Mouse (Mus musculus) hindbrain, embryonic 16.5 days (tissue): ENCODE measurements at regions not wholly inside any gene's neighbourhood (a gene's known extent, or its start where the extent isn't known, plus 50 kb on each side); places are given as distances from the start of the nearest gene placed in this dataset.

Source experiments
- ATAC-seq: fragments of 200-750 bp; cut with Nextera tagmentation; 2 replicates; pipeline ENCODE4 v1.8.0; 2017; ENCODE audit warnings: moderate TSS enrichment, moderate library complexity
- H3K27ac ChIP-seq: fragments of 300-500 bp; sonication (generic); 2 replicates; pipeline ENCODE4 v1.5.1; 2014; ENCODE audit warnings: low read depth, mild to moderate bottlenecking, control low read depth, low read length, moderate library complexity
- H3K27me3 ChIP-seq: fragments of 300-500 bp; sonication (generic); replicated peaks from 2 replicates; pipeline ENCODE4 v1.6.1; 2014; ENCODE audit warnings: low read length; ENCODE audit not compliant: control insufficient read depth, insufficient read depth
- H3K36me3 ChIP-seq: fragments of 300-500 bp; sonication (generic); 2 replicates; pipeline ENCODE4 v1.6.1; 2014; ENCODE audit warnings: mild to moderate bottlenecking, low read length, moderate library complexity, mixed read lengths; ENCODE audit not compliant: control insufficient read depth, insufficient read depth
- H3K4me1 ChIP-seq: fragments of 300-500 bp; sonication (generic); 2 replicates; pipeline ENCODE4 v1.6.1; 2014; ENCODE audit warnings: low read depth, low read length; ENCODE audit not compliant: control insufficient read depth, insufficient read depth
- H3K4me2 ChIP-seq: fragments of 300-500 bp; sonication (generic); 2 replicates; pipeline ENCODE4 v1.6.1; 2014; ENCODE audit warnings: mild to moderate bottlenecking, low read length, control low read depth, moderate library complexity
- H3K4me3 ChIP-seq: fragments of 300-500 bp; sonication (generic); 2 replicates; pipeline ENCODE4 v1.5.1; 2014; ENCODE audit warnings: mild to moderate bottlenecking, low read length, control low read depth, moderate library complexity
- H3K9ac ChIP-seq: fragments of 300-500 bp; sonication (generic); 2 replicates; pipeline ENCODE4 v1.6.1; 2014; ENCODE audit warnings: low read depth, mild to moderate bottlenecking, control low read depth, low read length, moderate library complexity
- H3K9me3 ChIP-seq: fragments of 300-500 bp; sonication (generic); 2 replicates; pipeline ENCODE4 v1.6.1; 2014; ENCODE audit warnings: mild to moderate bottlenecking, low read length, moderate library complexity; ENCODE audit not compliant: control insufficient read depth
- WGBS: fragments of 180-500 bp; shearing (Covaris S2); extraction: QIAGEN DNeasy Blood & Tissue Kit; methylation state at CpG from one replicate; pipeline ENCODE4 v1.1.7; 2014; 5-methylcytosine and 5-hydroxymethylcytosine counted together

GRCm38 (mm10) chr9:27453476-27453875, 56.9 kb downstream of the Spata19 start:
- H3K4me3 ChIP-seq, result no peak overlapping the region

DNA sequence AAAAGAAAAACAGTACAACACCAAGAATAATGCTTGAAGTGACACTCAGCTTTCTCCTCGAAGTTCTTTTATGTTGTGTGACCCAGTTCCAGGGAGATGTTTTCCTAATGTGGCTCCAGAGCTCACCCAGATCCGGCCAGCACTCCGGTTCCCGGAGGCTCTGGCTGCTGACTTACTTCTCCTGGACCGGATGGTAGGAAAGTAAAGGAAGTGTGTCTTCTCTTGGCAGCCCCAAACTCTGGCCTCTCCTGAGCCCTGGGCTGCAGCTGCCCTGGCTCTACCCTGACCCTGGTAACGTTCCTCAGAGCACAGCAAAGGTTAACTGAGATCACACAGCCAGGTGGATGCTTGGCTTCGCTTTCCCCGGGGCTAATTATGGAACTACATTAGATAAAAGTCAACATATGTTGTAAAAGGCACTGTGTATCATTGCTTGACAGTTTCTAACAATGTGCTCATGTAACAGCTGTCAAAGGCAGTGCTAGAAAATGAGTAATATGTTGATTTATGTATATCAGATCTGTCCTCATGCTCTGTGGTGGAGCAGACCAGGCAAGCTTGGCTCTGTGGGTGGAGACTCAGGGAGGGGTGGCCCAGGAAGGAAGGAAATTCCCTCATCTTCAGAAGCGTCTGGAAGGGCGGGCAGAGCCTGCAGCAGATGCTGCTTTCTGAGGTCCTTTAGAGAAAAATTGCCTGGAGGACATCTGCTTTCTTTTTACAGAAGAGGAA, 57.5 kb downstream of the Spata19 start:
- Histone ChIP-seq H3K4me3 (no peak overlapping the region), H3K4me2 (no peak overlapping the region), H3K9me3 (no peaks in the 10 kb centered on the region), H3K36me3 (no peaks in the 10 kb centered on the region), H3K9ac (no peak overlapping the region), H3K27ac (no peak overlapping the region), H3K4me1 (no peaks in the 10 kb centered on the region), H3K27me3 (no peaks in the 10 kb centered on the region)
- 61% methylated on average over 10 of the region's 10 CpGs for WGBS
- ATAC-seq, result no peak

More at GRCm38 (mm10) chr9:27453476-27453875, 56.9 kb downstream of the Spata19 start:
- 72% methylated on average over 2 of the region's 2 CpGs for WGBS
- no peaks in the 10 kb centered on the region for H3K27me3 ChIP-seq
- H3K4me2 ChIP-seq, result no peak overlapping the region
- H3K36me3 ChIP-seq, result no peaks in the 10 kb centered on the region
- no peak for ATAC-seq
- H3K9ac ChIP-seq, result no peak overlapping the region
- no peaks in the 10 kb centered on the region for H3K4me1 ChIP-seq
- H3K9me3 ChIP-seq, result no peaks in the 10 kb centered on the region
- H3K27ac ChIP-seq, result no peak overlapping the region

GRCm38 (mm10) chr9:27458335-27459040, 61.9 kb downstream of the Spata19 start:
- no peak overlapping the region for H3K27ac ChIP-seq
- H3K27me3 ChIP-seq, result no peaks in the 10 kb centered on the region
- no peak overlapping the region for H3K4me3 ChIP-seq
- no peaks in the 10 kb centered on the region for H3K36me3 ChIP-seq
- no peaks in the 10 kb centered on the region for H3K9me3 ChIP-seq
- no peak for ATAC-seq
- H3K4me1 ChIP-seq, result no peaks in the 10 kb centered on the region
- 18% methylated on average over 3 of the region's 3 CpGs for WGBS
- H3K4me2 ChIP-seq, result no peak overlapping the region
- no peak overlapping the region for H3K9ac ChIP-seq

DNA sequence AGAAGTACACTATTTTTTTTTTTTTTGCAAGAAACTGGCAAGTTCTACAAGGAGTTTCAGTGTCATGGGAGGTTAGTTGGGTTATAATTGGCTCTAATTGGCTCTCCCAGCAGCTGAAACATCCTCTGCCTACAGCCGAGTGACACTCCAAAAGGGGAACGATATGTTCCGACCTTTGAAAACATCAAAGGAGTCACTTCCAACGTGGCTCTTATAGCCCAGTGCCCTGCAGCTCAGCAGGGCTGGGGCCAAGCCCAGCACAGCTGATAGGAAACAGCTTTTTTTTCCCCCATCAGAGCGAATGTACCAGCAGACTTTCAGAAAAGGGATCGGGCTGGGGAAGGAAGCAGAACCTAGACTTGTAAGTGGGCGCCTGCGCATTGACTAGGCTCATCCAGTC, 64.4 kb downstream of the Spata19 start:
- Histone ChIP-seq H3K4me1 (no peaks in the 10 kb centered on the region), H3K36me3 (no peaks in the 10 kb centered on the region), H3K27ac (no peak overlapping the region), H3K9me3 (no peaks in the 10 kb centered on the region), H3K4me3 (no peak overlapping the region), H3K9ac (no peak overlapping the region), H3K27me3 (no peaks in the 10 kb centered on the region), H3K4me2 (no peak overlapping the region)
- WGBS, result 47% methylated on average over 8 of the region's 8 CpGs
- ATAC-seq, result no peak

- Histone ChIP-seq H3K4me1 (no peaks in the 10 kb centered on the region), H3K27me3 (no peaks in the 10 kb centered on the region)
- 90% methylated on average over 1 of the region's 1 CpGs for WGBS
Measured at GRCm38 (mm10) chr9:27464006-27464405, 67.4 kb downstream of the Spata19 start.

GRCm38 (mm10) chr9:27475468-27475867, 78.9 kb downstream of the Spata19 start:
- ATAC-seq, result peak; percentile 61; the same call in 1 of the 2 replicates
- Histone ChIP-seq H3K36me3 (no peaks in the 10 kb centered on the region), H3K27ac (no peak overlapping the region), H3K4me2 (no peak overlapping the region), H3K27me3 (no peaks in the 10 kb centered on the region), H3K4me1 (0 out of 2 replicates have a peak, but pooled peaks cover 2% of the 10 kb centered on the region), H3K9me3 (no peaks in the 10 kb centered on the region), H3K9ac (no peak overlapping the region), H3K4me3 (no peak overlapping the region)
- WGBS, result 70% methylated on average over 10 of the region's 10 CpGs

More at GRCm38 (mm10) chr9:27464006-27464405, 67.4 kb downstream of the Spata19 start:
- Histone ChIP-seq H3K36me3 (no peaks in the 10 kb centered on the region), H3K4me2 (no peak overlapping the region), H3K27ac (no peak overlapping the region), H3K4me3 (no peak overlapping the region), H3K9ac (no peak overlapping the region), H3K9me3 (no peaks in the 10 kb centered on the region)
- ATAC-seq, result no peak

GRCm38 (mm10) chr9:27476636-27477035, 80.0 kb downstream of the Spata19 start:
- no peaks in the 10 kb centered on the region for H3K36me3 ChIP-seq
- no peaks in the 10 kb centered on the region for H3K27me3 ChIP-seq
- H3K4me2 ChIP-seq, result no peak overlapping the region
- no peak overlapping the region for H3K4me3 ChIP-seq
- 0 out of 2 replicates have a peak, but pooled peaks cover 2% of the 10 kb centered on the region for H3K4me1 ChIP-seq
- H3K9ac ChIP-seq, result no peak overlapping the region
- H3K27ac ChIP-seq, result no peak overlapping the region
- 57% methylated on average over 5 of the region's 5 CpGs for WGBS
- H3K9me3 ChIP-seq, result no peaks in the 10 kb centered on the region
- no peak for ATAC-seq

GRCm38 (mm10) chr9:27477079-27477687, 80.6 kb downstream of the Spata19 start:
- Histone ChIP-seq H3K4me2 (no peak overlapping the region), H3K4me1 (0 out of 2 replicates have a peak, but pooled peaks cover 2% of the 10 kb centered on the region), H3K9me3 (no peaks in the 10 kb centered on the region), H3K9ac (no peak overlapping the region), H3K27me3 (no peaks in the 10 kb centered on the region), H3K4me3 (no peak overlapping the region), H3K27ac (no peak overlapping the region), H3K36me3 (no peaks in the 10 kb centered on the region)
- 35% methylated on average over 4 of the region's 4 CpGs for WGBS
- peak; percentile 88 for ATAC-seq

- WGBS, result 94% methylated on average over 3 of the region's 3 CpGs
- no peak overlapping the region for H3K4me2 ChIP-seq
- H3K36me3 ChIP-seq, result no peaks in the 10 kb centered on the region
- H3K9me3 ChIP-seq, result no peaks in the 10 kb centered on the region
- no peaks in the 10 kb centered on the region for H3K27me3 ChIP-seq
- no peak overlapping the region for H3K9ac ChIP-seq
- no peak overlapping the region for H3K4me3 ChIP-seq
- no peak overlapping the region for H3K27ac ChIP-seq
- H3K4me1 ChIP-seq, result 0 out of 2 replicates have a peak, but pooled peaks cover 2% of the 10 kb centered on the region
- no peak for ATAC-seq
Measured at GRCm38 (mm10) chr9:27478346-27478745, 81.7 kb downstream of the Spata19 start.
